ENCODE assay signal across 9 mouse cellular contexts in genomic region chr4:62735878-62736277, GRCm38 (mm10).
DNase-seq lines count a peak whose midpoint lies in the region; ATAC-seq lines count a peak whose summit lies in the region.
"Had no signal": no experiment of that assay in that cellular context is flagged by ENCODE, and none has a peak within 500 bp of the region (broad histone marks: within the 10 kb centered on the region; RNA-seq: fewer than 3 reads in every experiment).

No protein-coding gene starts in this region.

- peak overlapping the region; percentile 86 for H3K27ac ChIP-seq in lung, embryonic 15.5 days
- peak overlapping the region; percentile 60; the same call in 1 of the 2 replicates for H3K27ac ChIP-seq in embryonic facial prominence, embryonic 13.5 days
- H3K27ac ChIP-seq: hindbrain, embryonic 15.5 days had no signal

- peaks cover 67% of the 10 kb centered on the region for H3K4me1 ChIP-seq in lung, embryonic 15.5 days
- H3K4me1 ChIP-seq in embryonic facial prominence, embryonic 13.5 days, result peaks cover 62% of the 10 kb centered on the region

- no peaks in the 10 kb centered on the region for H3K36me3 ChIP-seq in lung, embryonic 15.5 days
- H3K36me3 ChIP-seq in embryonic facial prominence, embryonic 13.5 days, result no peaks in the 10 kb centered on the region
- H3K36me3 ChIP-seq: hindbrain, embryonic 15.5 days had no signal

- DNase-seq in adrenal gland, postnatal 10 days, result peak; percentile 32
- DNase-seq in adrenal gland, adult 18-20 months (ENCODE audit: low spot score in 2 of 2), result no peak
- DNase-seq in lung, adult 18-20 months, result no peak
- DNase-seq in lung, postnatal 4 days, result peak; percentile 39 to 46
- DNase-seq in ovary, postnatal 10 days (ENCODE audit: low spot score), result no peak
- DNase-seq in adipocyte (ENCODE audit: low spot score), result no peak

- H3K27me3 ChIP-seq in lung, embryonic 15.5 days, result no peaks in the 10 kb centered on the region
- no peaks in the 10 kb centered on the region for H3K27me3 ChIP-seq in embryonic facial prominence, embryonic 13.5 days
- H3K27me3 ChIP-seq: hindbrain, embryonic 15.5 days had no signal

- no peak overlapping the region for H3K4me3 ChIP-seq in lung, embryonic 15.5 days
- no peak overlapping the region for H3K4me3 ChIP-seq in embryonic facial prominence, embryonic 13.5 days
- H3K4me3 ChIP-seq: hindbrain, embryonic 15.5 days had no signal

- 50% methylated on average over 9 of the region's 9 CpGs for WGBS in lung, embryonic 15.5 days
- 61% methylated on average over 9 of the region's 9 CpGs for WGBS in embryonic facial prominence, embryonic 13.5 days

- H3K4me2 ChIP-seq in lung, embryonic 15.5 days, result no peak overlapping the region
- no peak overlapping the region for H3K4me2 ChIP-seq in embryonic facial prominence, embryonic 13.5 days
- H3K4me2 ChIP-seq: hindbrain, embryonic 15.5 days had no signal

- no peak for ATAC-seq in lung, embryonic 15.5 days (ENCODE audit: borderline replicate concordance, extremely low read depth, low FRiP score, low TSS enrichment)
- ATAC-seq in embryonic facial prominence, embryonic 13.5 days (ENCODE audit: insufficient number of reproducible peaks, insufficient read depth, low FRiP score, low TSS enrichment, low read depth), result no peak

- H3K9me3 ChIP-seq in lung, embryonic 15.5 days, result no peaks in the 10 kb centered on the region
- H3K9me3 ChIP-seq in embryonic facial prominence, embryonic 13.5 days, result 0 out of 2 replicates have a peak, but pooled peaks cover 6% of the 10 kb centered on the region
- H3K9me3 ChIP-seq: hindbrain, embryonic 15.5 days had no signal

- no peak overlapping the region for H3K9ac ChIP-seq in lung, embryonic 15.5 days
- 0 out of 2 replicates have a peak overlapping the region, but pooled peaks have one; percentile 32 for H3K9ac ChIP-seq in embryonic facial prominence, embryonic 13.5 days
- H3K9ac ChIP-seq: hindbrain, embryonic 15.5 days had no signal

Comparison
In these comparisons a context has a peak if more than half of its experiments do, and no peak if none do; other contexts are left out.
1. DNase-seq: peak in adrenal gland, postnatal 10 days (single experiment) and lung, postnatal 4 days (2 of 2); none in adrenal gland, adult 18-20 months (0 of 2), lung, adult 18-20 months (0 of 2), ovary, postnatal 10 days (single experiment) and adipocyte (single experiment).